Mouse (Mus musculus): ENCODE results near the gene Scyl2.

DNA sequence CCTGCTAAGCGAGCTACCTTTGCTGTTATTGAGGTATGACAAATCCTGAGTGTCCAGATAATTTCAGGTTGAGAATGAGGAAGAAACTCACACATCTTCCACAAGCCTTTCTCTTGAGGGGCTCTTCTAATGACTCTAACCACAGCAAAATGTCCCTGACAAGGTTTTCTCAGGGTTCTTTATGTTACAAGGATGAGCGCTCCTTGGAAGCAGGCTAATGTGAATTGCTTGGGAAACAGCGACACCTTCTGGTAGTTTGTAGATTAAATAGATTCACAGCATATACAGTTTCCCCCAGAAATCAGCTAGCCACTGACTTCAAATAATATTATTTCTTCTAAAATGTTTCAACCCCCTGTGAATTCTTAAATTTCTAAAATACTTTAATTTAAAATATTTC, 56.0 kb downstream of the Scyl2 start:
- TF ChIP-seq TAL1 (IDR thresholded peaks at IDR 0.05; ENCODE audit: low read length) (no peak), GATA1 (IDR thresholded peaks at IDR 0.05; ENCODE audit: low read length) (no peak)
